Mouse (Mus musculus): ENCODE measurements around the gene Gm2310.
"Not testable (repeated sequence)": the region's sequence is repeated elsewhere in the genome, so short reads cannot be mapped to it uniquely, and the experiment has no call there.

Gm2310 gene

DNA sequence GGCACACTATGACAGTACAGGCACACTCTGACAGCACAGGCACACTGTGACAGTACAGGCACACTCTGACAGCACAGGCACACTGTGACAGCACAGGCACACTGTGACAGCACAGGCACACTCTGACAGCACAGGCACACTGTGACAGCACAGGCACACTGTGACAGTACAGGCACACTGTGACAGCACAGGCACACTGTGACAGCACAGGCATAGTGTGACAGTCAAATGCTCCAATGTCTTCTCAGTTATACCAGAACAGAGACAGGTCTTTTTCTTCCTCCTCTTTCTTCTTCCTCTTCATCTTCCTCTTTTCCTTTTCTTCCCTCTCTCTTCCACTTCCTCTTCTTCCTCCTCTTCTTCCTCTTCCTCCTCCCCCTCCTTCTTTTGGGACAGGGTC is at the start of gene Gm2310:
TSS of gene Gm2310 (minus strand) at position 101 of the 400 bp plus-strand sequence.
- DNase-seq: not testable (repeated sequence)

- peak; percentile 87 for DNase-seq
These were observed 49.1 kb upstream of the Gm2310 start for GRCm38 (mm10) chr15:8568645-8569528.

- DNase-seq: peak; percentile 11
These were observed 48.5 kb upstream of the Gm2310 start for GRCm38 (mm10) chr15:8568286-8568644.

- no peak for DNase-seq
These were observed 45.7 kb upstream of the Gm2310 start for GRCm38 (mm10) chr15:8565416-8565815.

DNA sequence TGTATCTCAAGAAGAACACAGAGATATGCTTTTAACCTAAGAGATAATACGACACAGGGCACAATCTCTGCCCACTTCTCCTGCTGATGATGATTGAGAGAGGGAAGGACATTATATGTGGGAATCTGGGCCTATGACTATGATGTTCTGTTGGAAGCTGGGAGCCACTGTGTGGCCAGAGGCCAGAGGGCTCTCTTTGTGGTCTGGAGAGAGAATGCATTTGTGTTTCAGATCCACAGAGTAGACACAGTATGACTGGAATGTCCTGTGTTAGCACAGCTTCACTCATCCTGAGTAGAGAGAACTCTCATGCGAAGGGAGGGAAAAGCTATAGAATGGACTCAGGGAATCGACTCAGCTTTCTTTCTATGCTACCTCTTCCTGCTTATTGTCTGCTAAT is 44.6 kb upstream of the Gm2310 start:
- no peak for DNase-seq

GRCm38 (mm10) chr15:8563423-8564194 is 43.9 kb upstream of the Gm2310 start:
- no peak for DNase-seq

DNA sequence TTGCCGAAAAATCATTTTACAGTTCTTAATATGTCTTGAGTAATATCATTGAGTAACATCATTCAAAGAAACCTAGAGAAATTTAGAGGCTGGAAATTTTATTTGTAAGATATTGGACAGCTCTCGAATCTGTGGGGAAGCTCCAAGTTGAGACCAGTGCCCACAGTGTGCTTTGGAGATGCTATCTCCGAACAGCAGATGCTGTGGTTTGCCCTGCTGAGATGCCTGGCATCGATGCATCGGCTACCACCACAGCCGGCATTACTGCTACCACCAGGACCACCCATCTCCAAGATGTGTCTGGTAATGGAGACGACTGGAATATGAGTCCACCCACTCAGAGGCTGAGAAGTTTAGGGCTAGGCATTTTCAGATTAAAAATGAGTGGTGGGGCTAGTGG is 43.0 kb upstream of the Gm2310 start:
- DNase-seq: no peak

DNA sequence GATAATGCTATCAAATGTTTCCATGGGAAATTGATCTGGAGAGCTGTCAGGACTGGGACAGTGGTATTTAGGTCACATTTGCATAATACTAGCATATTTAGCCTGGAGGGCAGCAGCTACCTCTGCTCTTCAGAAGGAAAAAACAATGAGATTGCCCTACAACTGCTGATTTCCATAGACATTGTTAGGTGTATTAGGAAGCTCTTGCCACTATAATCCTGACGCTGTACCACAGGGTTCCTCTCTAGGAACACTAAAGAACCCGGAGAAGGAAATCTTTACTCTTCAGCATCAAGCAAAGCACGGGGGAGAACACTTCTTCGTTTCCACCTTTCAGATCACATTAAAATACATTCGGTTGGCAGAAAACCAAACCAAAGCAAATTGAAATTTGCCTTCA is 11.4 kb upstream of the Gm2310 start:
- DNase-seq: no peak

GRCm38 (mm10) chr15:8512957-8513356 is 6.8 kb downstream of the Gm2310 start:
- DNase-seq: no peak

- no peak for DNase-seq
These were observed 7.9 kb downstream of the Gm2310 start for GRCm38 (mm10) chr15:8511861-8512260.

DNA sequence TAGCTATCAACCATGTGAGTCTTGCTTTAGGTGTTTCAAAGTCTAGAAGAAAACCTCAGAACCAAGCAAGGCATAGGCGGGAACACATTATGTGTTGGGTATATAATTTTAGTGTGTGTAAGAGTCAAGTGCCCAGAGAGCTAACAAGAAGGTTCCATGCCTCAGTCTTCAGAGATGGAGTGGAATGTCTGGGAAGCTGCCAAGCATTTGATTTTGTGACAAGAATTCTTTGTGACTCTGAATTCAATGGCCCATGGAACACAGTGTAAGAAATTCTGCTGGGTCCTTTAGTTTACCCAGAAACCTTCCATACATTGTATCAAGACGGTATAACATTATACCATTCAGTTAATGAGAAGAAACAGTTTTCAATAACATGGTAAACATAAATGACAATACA is 17.3 kb downstream of the Gm2310 start:
- no peak for DNase-seq

GRCm38 (mm10) chr15:8485261-8485660 is 34.5 kb downstream of the Gm2310 start:
- DNase-seq: no peak

GRCm38 (mm10) chr15:8469006-8469575 is 50.7 kb downstream of the Gm2310 start:
- DNase-seq: no peak

Data from cerebellum, adult 9-11 months (tissue).